Mouse (Mus musculus): ENCODE results near the gene Tmed8.

- no peak for TF ChIP-seq CTCF (IDR thresholded peaks at IDR 0.05; ENCODE audit: low read depth, low read length)
- TF ChIP-seq POLR2A (IDR thresholded peaks at IDR 0.05; ENCODE audit: insufficient read depth, low read length) = no peak
Measured at GRCm38 (mm10) chr12:87199973-87200586, at the start of gene Tmed8.

All from ES-Bruce4 (cell line).